Mouse (Mus musculus) forebrain, embryonic 11.5 days (tissue): ENCODE results near the gene Mgmt. TPM values are rescaled to one million over a fixed set of nuclear protein-coding genes. Genes with fewer than 3 reads are reported as not detected.
A peak's percentile ranks its signal among the peaks of the same experiment; 100 is the strongest.

ENCODE experiments used
- ATAC-seq: fragments of 200-750 bp; cut with Nextera tagmentation; replicated peaks from 2 replicates; pipeline ENCODE4 v1.8.0; 2017; ENCODE audit warnings: moderate TSS enrichment; ENCODE audit not compliant: low FRiP score
- DNase-seq: peaks from one replicate; pipeline ENCODE4 v3.0.0-alpha.2; 2017; ENCODE audit warnings: low spot score
- H3K27ac ChIP-seq: fragments of 300-500 bp; sonication (generic); 2 replicates; pipeline ENCODE4 v1.5.1; 2014; ENCODE audit warnings: low read depth, low read length
- H3K27me3 ChIP-seq: fragments of 300-500 bp; sonication (generic); 2 replicates; pipeline ENCODE4 v1.6.1; 2014; ENCODE audit warnings: mild to moderate bottlenecking, low read length, mixed read lengths; ENCODE audit not compliant: control insufficient read depth, insufficient read depth
- H3K36me3 ChIP-seq: fragments of 300-500 bp; sonication (generic); 2 replicates; pipeline ENCODE4 v1.6.1; 2014; ENCODE audit warnings: mild to moderate bottlenecking, low read length, moderate library complexity, mixed read lengths; ENCODE audit not compliant: control insufficient read depth, insufficient read depth
- H3K4me1 ChIP-seq: fragments of 300-500 bp; sonication (generic); replicated peaks from 2 replicates; pipeline ENCODE4 v1.6.1; 2014; ENCODE audit warnings: low read length, mixed read lengths; ENCODE audit not compliant: control insufficient read depth, insufficient read depth
- H3K4me2 ChIP-seq: fragments of 300-500 bp; sonication (generic); 2 replicates; pipeline ENCODE4 v1.6.1; 2014; ENCODE audit warnings: low read depth, mild to moderate bottlenecking, low read length, moderate library complexity, mixed read lengths; ENCODE audit not compliant: severe bottlenecking
- H3K4me3 ChIP-seq: fragments of 300-500 bp; sonication (generic); 2 replicates; pipeline ENCODE4 v1.5.1; 2014; ENCODE audit warnings: low read depth, low read length
- H3K9ac ChIP-seq: fragments of 300-500 bp; sonication (generic); 2 replicates; pipeline ENCODE4 v1.6.1; 2014; ENCODE audit warnings: low read length
- H3K9me3 ChIP-seq: fragments of 300-500 bp; sonication (generic); 2 replicates; pipeline ENCODE4 v1.6.1; 2016; ENCODE audit warnings: low read length, mixed read lengths; ENCODE audit not compliant: control insufficient read depth
- WGBS: fragments of 180-500 bp; shearing (Covaris S2); extraction: QIAGEN DNeasy Blood & Tissue Kit; methylation state at CpG from one replicate; pipeline ENCODE4 v1.1.7; 2014; 5-methylcytosine and 5-hydroxymethylcytosine counted together
- polyA plus RNA-seq: library from polyadenylated mRNA; unstranded; fragments of >200 nt; fragmentation: Nextera tagmentation; extraction: Ambion mirVana; gene quantifications from 2 replicates; pipeline ENCODE4 v1.2.1, GENCODE M21; 2014

Gene Mgmt
- polyA plus RNA-seq, result 3.4 and 4.0 TPM in 2 replicates

GRCm38 (mm10) chr7:136894106-136894986 is at the start of gene Mgmt:
Gene Mgmt, plus strand, starts transcription at chr7:136894614.
- Histone ChIP-seq H3K9ac (peak within 1 kb of the TSS; percentile 64), H3K4me3 (peak within 1 kb of the TSS; percentile 23; the same call in 1 of the 2 replicates), H3K4me1 (peaks cover 5% of the 10 kb centered on the region; the same call in 1 of the 2 replicates), H3K27me3 (no peaks in the 10 kb centered on the region), H3K4me2 (peak within 1 kb of the TSS; percentile 61), H3K9me3 (no peaks in the 10 kb centered on the region), H3K27ac (no peak within 1 kb of the TSS), H3K36me3 (no peaks in the 10 kb centered on the region)
- ATAC-seq (peak; percentile 99), DNase-seq (peak; percentile 96)
- 11% methylated on average over 33 of the region's 33 CpGs for WGBS

GRCm38 (mm10) chr7:136844835-136845234 is 49.6 kb upstream of the Mgmt start:
- ATAC-seq (0 out of 2 replicates have a peak, but pooled peaks have one; percentile 56), DNase-seq (no peak)
- Histone ChIP-seq H3K4me2 (no peak overlapping the region), H3K36me3 (no peaks in the 10 kb centered on the region), H3K4me1 (peaks cover 17% of the 10 kb centered on the region; the same call in 1 of the 2 replicates), H3K27ac (no peak overlapping the region), H3K9me3 (no peaks in the 10 kb centered on the region), H3K4me3 (no peak overlapping the region), H3K9ac (no peak overlapping the region), H3K27me3 (peaks cover 6% of the 10 kb centered on the region)
- 41% methylated on average over 5 of the region's 5 CpGs for WGBS

- 20% methylated on average over 9 of the region's 9 CpGs for WGBS
- no peak for DNase-seq
- Histone ChIP-seq H3K9me3 (no peaks in the 10 kb centered on the region), H3K4me1 (peaks cover 17% of the 10 kb centered on the region; the same call in 1 of the 2 replicates), H3K4me3 (no peak overlapping the region), H3K9ac (no peak overlapping the region), H3K36me3 (no peaks in the 10 kb centered on the region), H3K27ac (no peak overlapping the region), H3K27me3 (peaks cover 6% of the 10 kb centered on the region), H3K4me2 (0 out of 2 replicates have a peak overlapping the region, but pooled peaks have one; percentile 16)
- ATAC-seq, result 0 out of 2 replicates have a peak, but pooled peaks have one; percentile 53
Measured at GRCm38 (mm10) chr7:136845321-136845720, 49.1 kb upstream of the Mgmt start.

GRCm38 (mm10) chr7:136846086-136846620 is 48.3 kb upstream of the Mgmt start:
- peaks cover 17% of the 10 kb centered on the region; the same call in 1 of the 2 replicates for H3K4me1 ChIP-seq
- no peak overlapping the region for H3K4me3 ChIP-seq
- no peak for ATAC-seq
- H3K27me3 ChIP-seq, result peaks cover 6% of the 10 kb centered on the region
- DNase-seq, result no peak
- H3K4me2 ChIP-seq, result 0 out of 2 replicates have a peak overlapping the region, but pooled peaks have one; percentile 16
- H3K9ac ChIP-seq, result no peak overlapping the region
- H3K27ac ChIP-seq, result no peak overlapping the region
- H3K36me3 ChIP-seq, result no peaks in the 10 kb centered on the region
- 26% methylated on average over 10 of the region's 10 CpGs for WGBS
- no peaks in the 10 kb centered on the region for H3K9me3 ChIP-seq

- WGBS, result 90% methylated on average over 6 of the region's 6 CpGs
- DNase-seq, result no peak
- H3K9me3 ChIP-seq, result no peaks in the 10 kb centered on the region
- ATAC-seq, result no peak
- H3K27ac ChIP-seq, result no peak overlapping the region
- H3K4me2 ChIP-seq, result no peak overlapping the region
- no peak overlapping the region for H3K4me3 ChIP-seq
- H3K4me1 ChIP-seq, result peaks cover 17% of the 10 kb centered on the region; the same call in 1 of the 2 replicates
- no peak overlapping the region for H3K9ac ChIP-seq
- no peaks in the 10 kb centered on the region for H3K36me3 ChIP-seq
- H3K27me3 ChIP-seq, result peaks cover 6% of the 10 kb centered on the region
Measured at GRCm38 (mm10) chr7:136847601-136848000, 46.8 kb upstream of the Mgmt start.

- Histone ChIP-seq H3K4me1 (peaks cover 17% of the 10 kb centered on the region; the same call in 1 of the 2 replicates), H3K9me3 (no peaks in the 10 kb centered on the region), H3K4me2 (no peak overlapping the region), H3K36me3 (no peaks in the 10 kb centered on the region), H3K9ac (no peak overlapping the region), H3K27me3 (peaks cover 3% of the 10 kb centered on the region; the same call in 1 of the 2 replicates), H3K4me3 (no peak overlapping the region), H3K27ac (no peak overlapping the region)
- ATAC-seq (no peak), DNase-seq (no peak)
- 89% methylated on average over 8 of the region's 8 CpGs for WGBS
Measured at GRCm38 (mm10) chr7:136848761-136849160, 45.7 kb upstream of the Mgmt start.

GRCm38 (mm10) chr7:136849811-136850210 is 44.6 kb upstream of the Mgmt start:
- H3K27ac ChIP-seq, result no peak overlapping the region
- WGBS, result 92% methylated on average over 3 of the region's 3 CpGs

GRCm38 (mm10) chr7:136850339-136850738 is 44.1 kb upstream of the Mgmt start:
- Histone ChIP-seq H3K9ac (no peak overlapping the region), H3K27me3 (peaks cover 3% of the 10 kb centered on the region; the same call in 1 of the 2 replicates), H3K27ac (no peak overlapping the region), H3K4me2 (no peak overlapping the region), H3K4me1 (peaks cover 9% of the 10 kb centered on the region; the same call in 1 of the 2 replicates), H3K4me3 (no peak overlapping the region), H3K36me3 (no peaks in the 10 kb centered on the region), H3K9me3 (no peaks in the 10 kb centered on the region)
- ATAC-seq (no peak), DNase-seq (no peak)
- 79% methylated on average over 5 of the region's 5 CpGs for WGBS

More at GRCm38 (mm10) chr7:136849811-136850210, 44.6 kb upstream of the Mgmt start:
- no peak overlapping the region for H3K4me3 ChIP-seq
- H3K9me3 ChIP-seq, result no peaks in the 10 kb centered on the region
- no peak for DNase-seq
- no peak overlapping the region for H3K4me2 ChIP-seq
- peaks cover 11% of the 10 kb centered on the region; the same call in 1 of the 2 replicates for H3K4me1 ChIP-seq
- H3K27me3 ChIP-seq, result peaks cover 3% of the 10 kb centered on the region; the same call in 1 of the 2 replicates
- H3K36me3 ChIP-seq, result no peaks in the 10 kb centered on the region
- ATAC-seq, result no peak
- no peak overlapping the region for H3K9ac ChIP-seq
